Mouse (Mus musculus) right cerebral cortex, postnatal 25 days (tissue): Measurements from ENCODE around the gene Flt3l.
"Not testable (repeated sequence)": the region's sequence is repeated elsewhere in the genome, so short reads cannot be mapped to it uniquely, and the experiment has no call there.

Experiments
- DNase-seq: peaks from one replicate; pipeline ENCODE4 v3.0.0; 2022

Flt3l gene

GRCm38 (mm10) chr7:45141914-45142313, 5.7 kb upstream of the Flt3l start:
- no peak for DNase-seq

GRCm38 (mm10) chr7:45141319-45141718, 5.1 kb upstream of the Flt3l start:
- DNase-seq: no peak

GRCm38 (mm10) chr7:45139904-45140723, 3.9 kb upstream of the Flt3l start:
- DNase-seq: no peak

GRCm38 (mm10) chr7:45138403-45138802, 2.2 kb upstream of the Flt3l start:
- DNase-seq: no peak

- DNase-seq: no peak
These were observed 1.2 kb upstream of the Flt3l start for GRCm38 (mm10) chr7:45137171-45138006.

GRCm38 (mm10) chr7:45135370-45135769, 862 bp downstream of the Flt3l start:
- DNase-seq: no peak

GRCm38 (mm10) chr7:45134544-45135026, 1.6 kb downstream of the Flt3l start:
- DNase-seq: no peak

GRCm38 (mm10) chr7:45133446-45134159, 2.6 kb downstream of the Flt3l start:
- DNase-seq: no peak

GRCm38 (mm10) chr7:45131850-45132249, 4.4 kb downstream of the Flt3l start:
- no peak for DNase-seq

GRCm38 (mm10) chr7:45129776-45130512, 6.3 kb downstream of the Flt3l start:
- DNase-seq: no peak

- no peak for DNase-seq
These were observed 6.9 kb downstream of the Flt3l start for GRCm38 (mm10) chr7:45129318-45129717.

- peak; percentile 99 for DNase-seq
These were observed 7.5 kb downstream of the Flt3l start, which contains the start of gene Rpl13a for GRCm38 (mm10) chr7:45128624-45129246. Gene Rpl13a (minus strand): TSS chr7:45128761.

GRCm38 (mm10) chr7:45127700-45128224, 8.5 kb downstream of the Flt3l start:
- no peak for DNase-seq

- DNase-seq: no peak
These were observed 9.2 kb downstream of the Flt3l start for GRCm38 (mm10) chr7:45126844-45127699.

GRCm38 (mm10) chr7:45126147-45126843, 9.9 kb downstream of the Flt3l start:
- no peak for DNase-seq

- not testable (repeated sequence) for DNase-seq
These were observed 10.6 kb downstream of the Flt3l start for GRCm38 (mm10) chr7:45125649-45126048.

- no peak for DNase-seq
These were observed 11.1 kb downstream of the Flt3l start for GRCm38 (mm10) chr7:45125144-45125600.

- DNase-seq: peak; percentile 99
These were observed 11.7 kb downstream of the Flt3l start, which contains the start of gene Rps11 for GRCm38 (mm10) chr7:45124224-45125143. Gene Rps11 (minus strand): TSS chr7:45124439.

GRCm38 (mm10) chr7:45123186-45123570, 13.1 kb downstream of the Flt3l start:
- DNase-seq: no peak
